21 mouse cellular contexts compared by ENCODE assay signal in the genomic region with DNA sequence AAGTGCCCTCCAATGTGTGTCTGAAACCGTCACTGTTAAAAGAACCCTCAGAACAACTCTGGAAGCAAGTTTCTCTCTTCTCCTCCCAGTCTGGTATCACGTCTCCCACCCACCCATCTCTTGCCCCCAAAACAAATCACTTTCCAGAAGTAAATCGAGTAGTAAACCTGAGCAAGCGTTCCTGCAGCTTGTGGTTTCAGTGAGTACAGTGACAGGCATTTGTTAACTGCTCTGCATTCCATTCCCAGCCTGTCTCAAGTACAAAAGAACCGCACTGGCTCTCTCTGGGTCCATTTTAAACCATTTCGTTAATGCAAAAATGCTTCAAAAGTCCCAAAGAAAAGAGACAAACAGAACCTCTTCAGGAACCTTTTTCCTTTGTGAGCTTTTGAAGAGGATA.
DNase-seq lines count a peak whose midpoint lies in the region; ATAC-seq and TF ChIP-seq lines count a peak whose summit lies in the region.
"Had no signal": no experiment of that assay in that cellular context is flagged by ENCODE, and none has a peak within 500 bp of the region (broad histone marks: within the 10 kb centered on the region; RNA-seq: fewer than 3 reads in every experiment).

No protein-coding gene starts in this region.

- no peak for ATAC-seq in embryonic facial prominence, embryonic 14.5 days (ENCODE audit: low read depth)
- no peak for ATAC-seq in intestine, embryonic 14.5 days (replicated peaks; ENCODE audit: low FRiP score, low TSS enrichment, low read depth)
- ATAC-seq in intestine, postnatal 0 days, result no peak
- ATAC-seq: forebrain, embryonic 16.5 days had no signal

- intact Hi-C loops in left cerebral cortex, postnatal 4 days (cut with DNase I), result no loop called here

- H3K9ac ChIP-seq in embryonic facial prominence, embryonic 14.5 days (ENCODE audit: low read depth, low read length), result no peak overlapping the region
- no peak overlapping the region for H3K9ac ChIP-seq in intestine, embryonic 14.5 days (ENCODE audit: low read length)
- H3K9ac ChIP-seq in intestine, postnatal 0 days (ENCODE audit: low read depth, low read length), result no peak overlapping the region
- H3K9ac ChIP-seq: forebrain, embryonic 12.5 days; heart, embryonic 12.5 days; hindbrain, embryonic 13.5 days had no signal

- TF ChIP-seq CTCF in intestine, postnatal 0 days (IDR thresholded peaks at IDR 0.05; ENCODE audit: low read depth), result no peak

- peak; percentile 32 for DNase-seq in embryonic facial prominence, embryonic 14.5 days (ENCODE audit: low spot score)
- DNase-seq in embryonic facial prominence, embryonic 10.5 days (ENCODE audit: low spot score), result no peak
- no peak for DNase-seq in intestine, embryonic 14.5 days (ENCODE audit: low spot score)
- DNase-seq in 3134 (ENCODE audit: extremely low read depth, insufficient read length, low spot score) (peak; percentile 38), NIH3T3 (ENCODE audit: low read depth) (peak; percentile 9)
- no peak for DNase-seq in left cerebral cortex, postnatal 4 days
- DNase-seq in adrenal gland, adult 18-20 months (ENCODE audit: low spot score in 2 of 2), result no peak
- DNase-seq: adrenal gland, postnatal 10 days; cerebellum, adult 11 months; cerebellum, adult 8-10 months; cerebellum, postnatal 14 days; gastrocnemius, postnatal 10 days; heart, adult 18-20 months; heart, postnatal 10 days; heart, postnatal 4 days; kidney, adult 18-20 months had no signal

- H3K4me2 ChIP-seq in embryonic facial prominence, embryonic 14.5 days (ENCODE audit: low read depth, low read length), result no peak overlapping the region
- no peak overlapping the region for H3K4me2 ChIP-seq in intestine, embryonic 14.5 days (ENCODE audit: low read length)
- H3K4me2 ChIP-seq in intestine, postnatal 0 days (replicated peaks; ENCODE audit: low read depth), result no peak overlapping the region
- H3K4me2 ChIP-seq: forebrain, embryonic 12.5 days; heart, embryonic 12.5 days; hindbrain, embryonic 13.5 days had no signal

- H3K27me3 ChIP-seq in embryonic facial prominence, embryonic 14.5 days (replicated peaks; ENCODE audit: control insufficient read depth, insufficient read depth, low read length), result no peaks in the 10 kb centered on the region
- no peaks in the 10 kb centered on the region for H3K27me3 ChIP-seq in embryonic facial prominence, embryonic 10.5 days (replicated peaks; ENCODE audit: low read depth, poor library complexity, severe bottlenecking)
- no peaks in the 10 kb centered on the region for H3K27me3 ChIP-seq in intestine, embryonic 14.5 days (replicated peaks; ENCODE audit: control insufficient read depth, insufficient read depth, low read length)
- no peaks in the 10 kb centered on the region for H3K27me3 ChIP-seq in intestine, postnatal 0 days (replicated peaks; ENCODE audit: control insufficient read depth, insufficient read depth, low read length)
- H3K27me3 ChIP-seq: forebrain, embryonic 12.5 days; heart, embryonic 12.5 days; hindbrain, embryonic 13.5 days had no signal

- 0 out of 2 replicates have a peak, but pooled peaks cover 3% of the 10 kb centered on the region for H3K4me1 ChIP-seq in embryonic facial prominence, embryonic 14.5 days (ENCODE audit: control insufficient read depth, insufficient read depth, low read length)
- H3K4me1 ChIP-seq in embryonic facial prominence, embryonic 10.5 days, result no peaks in the 10 kb centered on the region
- H3K4me1 ChIP-seq in intestine, embryonic 14.5 days (replicated peaks; ENCODE audit: control insufficient read depth, insufficient read depth, low read length), result no peaks in the 10 kb centered on the region
- H3K4me1 ChIP-seq in intestine, postnatal 0 days (replicated peaks; ENCODE audit: control insufficient read depth, insufficient read depth, low read length), result no peaks in the 10 kb centered on the region
- H3K4me1 ChIP-seq: forebrain, embryonic 12.5 days; hindbrain, embryonic 13.5 days had no signal

- no peaks in the 10 kb centered on the region for H3K9me3 ChIP-seq in embryonic facial prominence, embryonic 14.5 days (ENCODE audit: control insufficient read depth, low read length)
- H3K9me3 ChIP-seq in embryonic facial prominence, embryonic 10.5 days, result no peaks in the 10 kb centered on the region
- H3K9me3 ChIP-seq in intestine, embryonic 14.5 days (ENCODE audit: control insufficient read depth, low read length), result no peaks in the 10 kb centered on the region
- H3K9me3 ChIP-seq in intestine, postnatal 0 days (ENCODE audit: control insufficient read depth), result no peaks in the 10 kb centered on the region
- H3K9me3 ChIP-seq: forebrain, embryonic 12.5 days; hindbrain, embryonic 13.5 days had no signal

- WGBS in embryonic facial prominence, embryonic 14.5 days, result 33% methylated on average over 6 of the region's 6 CpGs
- 56% methylated on average over 6 of the region's 6 CpGs for WGBS in embryonic facial prominence, embryonic 10.5 days
- 32% methylated on average over 6 of the region's 6 CpGs for WGBS in intestine, embryonic 14.5 days
- 47% methylated on average over 6 of the region's 6 CpGs for WGBS in intestine, postnatal 0 days

- H3K27ac ChIP-seq in embryonic facial prominence, embryonic 14.5 days (replicated peaks; ENCODE audit: low read depth, low read length), result 0 out of 2 replicates have a peak overlapping the region, but pooled peaks have one; percentile 29
- no peak overlapping the region for H3K27ac ChIP-seq in embryonic facial prominence, embryonic 10.5 days (replicated peaks)
- H3K27ac ChIP-seq in intestine, embryonic 14.5 days (ENCODE audit: low read depth), result peak overlapping the region; percentile 5; the same call in 1 of the 2 replicates
- no peak overlapping the region for H3K27ac ChIP-seq in intestine, postnatal 0 days (ENCODE audit: low read depth, low read length)
- H3K27ac ChIP-seq: forebrain, embryonic 12.5 days; hindbrain, embryonic 13.5 days had no signal

- H3K36me3 ChIP-seq in embryonic facial prominence, embryonic 14.5 days (ENCODE audit: control insufficient read depth, insufficient read depth, low read length), result no peaks in the 10 kb centered on the region
- H3K36me3 ChIP-seq in embryonic facial prominence, embryonic 10.5 days (replicated peaks), result no peaks in the 10 kb centered on the region
- H3K36me3 ChIP-seq in intestine, embryonic 14.5 days (ENCODE audit: control insufficient read depth, insufficient read depth, low read length), result no peaks in the 10 kb centered on the region
- H3K36me3 ChIP-seq in intestine, postnatal 0 days (ENCODE audit: control insufficient read depth, insufficient read depth), result no peaks in the 10 kb centered on the region
- H3K36me3 ChIP-seq: forebrain, embryonic 12.5 days; heart, embryonic 12.5 days; hindbrain, embryonic 13.5 days had no signal

- no peak overlapping the region for H3K4me3 ChIP-seq in embryonic facial prominence, embryonic 14.5 days (ENCODE audit: low read depth, low read length)
- H3K4me3 ChIP-seq in embryonic facial prominence, embryonic 10.5 days, result no peak overlapping the region
- no peak overlapping the region for H3K4me3 ChIP-seq in intestine, embryonic 14.5 days (ENCODE audit: low read depth, low read length)
- no peak overlapping the region for H3K4me3 ChIP-seq in intestine, postnatal 0 days (ENCODE audit: low read depth, low read length)
- H3K4me3 ChIP-seq: forebrain, embryonic 12.5 days; heart, embryonic 12.5 days; hindbrain, embryonic 13.5 days had no signal

Comparison
In these comparisons a context has a peak if more than half of its experiments do, and no peak if none do; other contexts are left out.
1. DNase-seq: peak in embryonic facial prominence, embryonic 14.5 days (single experiment), 3134 (single experiment) and NIH3T3 (single experiment); none in embryonic facial prominence, embryonic 10.5 days (single experiment), intestine, embryonic 14.5 days (single experiment), left cerebral cortex, postnatal 4 days (single experiment) and adrenal gland, adult 18-20 months (0 of 2).
2. H3K27ac ChIP-seq: peak in embryonic facial prominence, embryonic 14.5 days (single experiment) and intestine, embryonic 14.5 days (single experiment); none in embryonic facial prominence, embryonic 10.5 days (single experiment) and intestine, postnatal 0 days (single experiment).